Mouse (Mus musculus) layer of hippocampus, adult 18-20 months (tissue): Measurements from ENCODE around the gene Olfr1124. TPM values are rescaled to one million over a fixed set of nuclear protein-coding genes. Genes with fewer than 3 reads are reported as not detected.
"Not testable (repeated sequence)": the region's sequence is repeated elsewhere in the genome, so short reads cannot be mapped to it uniquely, and the experiment has no call there.

ENCODE experiments used
- DNase-seq, 2 experiments: peaks; one replicate each; pipeline ENCODE4 v3.0.0; 2022; ENCODE audit warnings: low spot score in 2 of 2
- long read RNA-seq: library from polyadenylated mRNA; stranded (forward); transcript quantifications from one replicate; pipeline ENCODE4 v2.0.0, GENCODE M21; 2021
- total RNA-seq, 2 experiments: library from RNA; stranded (reverse); gene quantifications; 2 replicates each; pipeline ENCODE4 v1.2.3; 2021

The Olfr1124 gene
- total RNA-seq = not detected
- long read RNA-seq = 0 reads

GRCm38 (mm10) chr2:87429975-87430374 lies at the start of gene Olfr1124:
Gene Olfr1124 (plus strand): TSS chr2:87430275.
- DNase-seq = no peak

- DNase-seq = no peak
Measured at GRCm38 (mm10) chr2:87383935-87384334, 46.1 kb upstream of the Olfr1124 start.

GRCm38 (mm10) chr2:87385549-87385948 lies 44.5 kb upstream of the Olfr1124 start, which contains the start of gene Olfr1122:
Gene Olfr1122 (plus strand): TSS chr2:87385849.
- no peak for DNase-seq

GRCm38 (mm10) chr2:87393605-87394004 lies 36.5 kb upstream of the Olfr1124 start:
- DNase-seq = peak in 1 of 2 experiments; percentile 7

GRCm38 (mm10) chr2:87394686-87395085 lies 35.4 kb upstream of the Olfr1124 start:
- not testable (repeated sequence) for DNase-seq

GRCm38 (mm10) chr2:87416335-87416734 lies 13.7 kb upstream of the Olfr1124 start, which contains the start of gene Olfr1123:
Gene Olfr1123 (plus strand): TSS chr2:87416635.
- no peak for DNase-seq

GRCm38 (mm10) chr2:87437731-87438130 lies 7.7 kb downstream of the Olfr1124 start:
- no peak for DNase-seq

- DNase-seq = no peak
Measured at GRCm38 (mm10) chr2:87453662-87454061, 23.6 kb downstream of the Olfr1124 start, which contains the start of gene Olfr1126. Gene Olfr1126 (plus strand): TSS chr2:87453962.

GRCm38 (mm10) chr2:87461769-87462168 lies 31.7 kb downstream of the Olfr1124 start:
- no peak for DNase-seq

GRCm38 (mm10) chr2:87480207-87480606 lies 50.1 kb downstream of the Olfr1124 start:
- DNase-seq = no peak

GRCm38 (mm10) chr2:87481158-87481557 lies 51.1 kb downstream of the Olfr1124 start:
- no peak for DNase-seq

- DNase-seq = no peak
Measured at GRCm38 (mm10) chr2:87482276-87482675, 52.2 kb downstream of the Olfr1124 start.

Other genes starting within 250 kb of the Olfr1124 start
- gene Olfr1112, start 242.5 kb upstream of the Olfr1124 start, total RNA-seq = not detected
- gene Olfr1113, start 221.3 kb upstream of the Olfr1124 start, total RNA-seq = not detected
- not detected for gene Olfr1115, start 182.3 kb upstream of the Olfr1124 start, total RNA-seq
- gene Olfr1116, start 162.7 kb upstream of the Olfr1124 start, total RNA-seq = not detected
- gene Olfr1118, start 122.7 kb upstream of the Olfr1124 start, total RNA-seq = not detected
- not detected for gene Olfr1120, start 75.5 kb upstream of the Olfr1124 start, total RNA-seq
- gene Olfr1121, start 60.4 kb upstream of the Olfr1124 start, total RNA-seq = not detected
- not detected for gene Olfr1122, start 44.4 kb upstream of the Olfr1124 start, total RNA-seq
- not detected for gene Olfr1123, start 13.6 kb upstream of the Olfr1124 start, total RNA-seq
- gene Olfr1126, start 23.7 kb downstream of the Olfr1124 start, total RNA-seq = not detected
- gene Pramel7, start 66.8 kb downstream of the Olfr1124 start, total RNA-seq = not detected
- not detected for gene Pramel6, start 76.3 kb downstream of the Olfr1124 start, total RNA-seq
- gene Olfr153, start 101.5 kb downstream of the Olfr1124 start, total RNA-seq = not detected
- not detected for gene Olfr1128, start 115.3 kb downstream of the Olfr1124 start, total RNA-seq
- gene Olfr1129, start 143.6 kb downstream of the Olfr1124 start, total RNA-seq = not detected
- not detected for gene Olfr1130, start 175.9 kb downstream of the Olfr1124 start, total RNA-seq
- not detected for gene Olfr1131, start 196.8 kb downstream of the Olfr1124 start, total RNA-seq
- not detected for gene Olfr1132, start 207.3 kb downstream of the Olfr1124 start, total RNA-seq
- gene Olfr1133, start 217.1 kb downstream of the Olfr1124 start, total RNA-seq = not detected
- not detected for gene Olfr1134, start 228.2 kb downstream of the Olfr1124 start, total RNA-seq
- gene Olfr1135, start 243.4 kb downstream of the Olfr1124 start, total RNA-seq = not detected